Mouse (Mus musculus): ENCODE measurements around the gene Aldh3a2. TPM values are rescaled to one million over a fixed set of nuclear protein-coding genes. Genes with fewer than 3 reads are reported as not detected.
"Not testable (repeated sequence)": the region's sequence is repeated elsewhere in the genome, so short reads cannot be mapped to it uniquely, and the experiment has no call there.

The Aldh3a2 gene
- polyA plus RNA-seq (2017; shearing (Covaris generic)): 10 to 100 TPM; 36.1 to 44.6 (median 42.1) TPM

- peak; percentile 97 for ATAC-seq
These were observed at the start of gene Aldh3a2 for GRCm38 (mm10) chr11:61266551-61267533. Gene Aldh3a2, minus strand, starts transcription at chr11:61267464.

GRCm38 (mm10) chr11:61316864-61317263, 49.6 kb upstream of the Aldh3a2 start:
- ATAC-seq: no peak

- ATAC-seq: no peak
These were observed 43.1 kb upstream of the Aldh3a2 start for GRCm38 (mm10) chr11:61310321-61310720.

GRCm38 (mm10) chr11:61309831-61310230, 42.6 kb upstream of the Aldh3a2 start:
- ATAC-seq: no peak

- ATAC-seq: no peak
These were observed 40.5 kb upstream of the Aldh3a2 start for GRCm38 (mm10) chr11:61307795-61308194.

GRCm38 (mm10) chr11:61305377-61305776, 38.1 kb upstream of the Aldh3a2 start:
- no peak for ATAC-seq

- ATAC-seq: not testable (repeated sequence)
These were observed 37.3 kb upstream of the Aldh3a2 start for GRCm38 (mm10) chr11:61304535-61304934.

GRCm38 (mm10) chr11:61300716-61301392, 33.6 kb upstream of the Aldh3a2 start:
- no peak for ATAC-seq

- no peak for ATAC-seq
These were observed 32.9 kb upstream of the Aldh3a2 start for GRCm38 (mm10) chr11:61300205-61300604.

- ATAC-seq: no peak
These were observed 30.6 kb upstream of the Aldh3a2 start for GRCm38 (mm10) chr11:61297901-61298300.

- ATAC-seq: no peak
These were observed 30.1 kb upstream of the Aldh3a2 start for GRCm38 (mm10) chr11:61297326-61297725.

GRCm38 (mm10) chr11:61296556-61296955, 29.3 kb upstream of the Aldh3a2 start:
- ATAC-seq: no peak

- no peak for ATAC-seq
These were observed 28.3 kb upstream of the Aldh3a2 start for GRCm38 (mm10) chr11:61295556-61295955.

GRCm38 (mm10) chr11:61294431-61294830, 27.2 kb upstream of the Aldh3a2 start:
- no peak for ATAC-seq

GRCm38 (mm10) chr11:61293251-61293650, 26.0 kb upstream of the Aldh3a2 start:
- no peak for ATAC-seq

GRCm38 (mm10) chr11:61284323-61284722, 17.1 kb upstream of the Aldh3a2 start:
- ATAC-seq: no peak

- no peak for ATAC-seq
These were observed 16.3 kb upstream of the Aldh3a2 start for GRCm38 (mm10) chr11:61283414-61284049.

- no peak for ATAC-seq
These were observed 11.3 kb upstream of the Aldh3a2 start for GRCm38 (mm10) chr11:61278445-61279077.

- no peak for ATAC-seq
These were observed 10.7 kb upstream of the Aldh3a2 start for GRCm38 (mm10) chr11:61277937-61278336.

- no peak for ATAC-seq
These were observed 9.2 kb upstream of the Aldh3a2 start for GRCm38 (mm10) chr11:61276482-61276881.

GRCm38 (mm10) chr11:61275106-61275505, 7.8 kb upstream of the Aldh3a2 start:
- ATAC-seq: no peak

GRCm38 (mm10) chr11:61274421-61274820, 7.2 kb upstream of the Aldh3a2 start:
- no peak for ATAC-seq

- ATAC-seq: no peak
These were observed 6.7 kb upstream of the Aldh3a2 start for GRCm38 (mm10) chr11:61273928-61274327.
